In the genomic region with DNA sequence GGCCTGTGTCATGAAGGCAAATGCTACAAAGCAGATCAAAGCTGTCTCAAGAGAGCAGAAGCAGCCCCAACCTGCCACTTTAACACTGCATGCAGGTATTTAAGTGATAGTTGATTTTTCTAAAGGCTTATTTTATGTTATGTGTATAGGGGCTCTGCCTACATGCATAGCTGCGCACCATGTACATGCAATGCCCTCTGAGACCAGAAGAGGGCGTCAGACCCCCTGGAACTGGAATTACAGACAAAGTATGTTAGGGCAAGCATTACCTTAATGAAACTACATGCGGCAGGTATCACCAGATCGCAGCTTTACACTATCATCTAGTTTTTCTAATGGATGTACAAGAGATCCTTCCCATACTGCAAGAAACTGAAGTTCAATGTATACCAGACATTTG, we compare ENCODE assay signal across 9 mouse cellular contexts. TPM values are rescaled to one million over a fixed set of nuclear protein-coding genes. Genes with fewer than 3 reads are reported as not detected.
DNase-seq lines count a peak whose midpoint lies in the region; ATAC-seq and TF ChIP-seq lines count a peak whose summit lies in the region.
"Had no signal": no experiment of that assay in that cellular context is flagged by ENCODE, and none has a peak within 500 bp of the region (broad histone marks: within the 10 kb centered on the region; RNA-seq: fewer than 3 reads in every experiment).

No protein-coding gene starts in this region.

- no peaks in the 10 kb centered on the region for H3K9me3 ChIP-seq in heart, postnatal 0 days (replicated peaks; ENCODE audit: control insufficient read depth, low read length)
- H3K9me3 ChIP-seq in heart, embryonic 12.5 days (replicated peaks) = no peaks in the 10 kb centered on the region
- no peaks in the 10 kb centered on the region for H3K9me3 ChIP-seq in embryonic facial prominence, embryonic 14.5 days (ENCODE audit: control insufficient read depth, low read length)
- H3K9me3 ChIP-seq: limb, embryonic 12.5 days had no signal

- ATAC-seq in heart, postnatal 0 days (ENCODE audit: insufficient read depth, low read depth) = no peak
- ATAC-seq in heart, embryonic 12.5 days (ENCODE audit: insufficient number of reproducible peaks, low FRiP score) = no peak
- ATAC-seq in embryonic facial prominence, embryonic 14.5 days (ENCODE audit: low read depth) = no peak
- no peak for ATAC-seq in activated CD4-positive, CD25-positive, alpha-beta regulatory T cell, adult 4 months

- no peak overlapping the region for H3K4me3 ChIP-seq in heart, postnatal 0 days (ENCODE audit: low read depth, low read length)
- no peak overlapping the region for H3K4me3 ChIP-seq in heart, embryonic 12.5 days
- H3K4me3 ChIP-seq in embryonic facial prominence, embryonic 14.5 days (ENCODE audit: low read depth, low read length) = no peak overlapping the region
- H3K4me3 ChIP-seq: limb, embryonic 12.5 days had no signal

- peaks cover 73% of the 10 kb centered on the region for H3K36me3 ChIP-seq in heart, postnatal 0 days (replicated peaks; ENCODE audit: control insufficient read depth, insufficient read depth, low read length)
- H3K36me3 ChIP-seq in heart, embryonic 12.5 days = peaks cover 71% of the 10 kb centered on the region
- H3K36me3 ChIP-seq in embryonic facial prominence, embryonic 14.5 days (ENCODE audit: control insufficient read depth, insufficient read depth, low read length) = peaks cover 91% of the 10 kb centered on the region

- no peaks in the 10 kb centered on the region for H3K4me1 ChIP-seq in heart, postnatal 0 days (ENCODE audit: control insufficient read depth, insufficient read depth)
- 0 out of 2 replicates have a peak, but pooled peaks cover 9% of the 10 kb centered on the region for H3K4me1 ChIP-seq in heart, embryonic 12.5 days (replicated peaks)
- no peaks in the 10 kb centered on the region for H3K4me1 ChIP-seq in embryonic facial prominence, embryonic 14.5 days (ENCODE audit: control insufficient read depth, insufficient read depth, low read length)
- H3K4me1 ChIP-seq: limb, embryonic 12.5 days had no signal

- no peak overlapping the region for H3K9ac ChIP-seq in heart, postnatal 0 days (replicated peaks; ENCODE audit: low read depth, low read length)
- H3K9ac ChIP-seq in heart, embryonic 12.5 days = no peak overlapping the region
- no peak overlapping the region for H3K9ac ChIP-seq in embryonic facial prominence, embryonic 14.5 days (ENCODE audit: low read depth, low read length)
- H3K9ac ChIP-seq: limb, embryonic 12.5 days had no signal

- WGBS in heart, postnatal 0 days = 70% methylated on average over 4 of the region's 4 CpGs
- 71% methylated on average over 4 of the region's 4 CpGs for WGBS in heart, embryonic 12.5 days
- WGBS in embryonic facial prominence, embryonic 14.5 days = 69% methylated on average over 4 of the region's 4 CpGs

- peak; percentile 58 for TF ChIP-seq CTCF in heart, postnatal 0 days (IDR thresholded peaks at IDR 0.05; ENCODE audit: low read depth)

- DNase-seq in heart, postnatal 0 days (ENCODE audit: low spot score) = no peak
- DNase-seq in ovary, postnatal 36 days (ENCODE audit: low spot score) = peak; percentile 25
- DNase-seq in ovary, postnatal 10 days (ENCODE audit: low spot score) = no peak
- peak; percentile 52 for DNase-seq in adrenal gland, adult 2 months
- DNase-seq in embryonic facial prominence, embryonic 14.5 days (ENCODE audit: low spot score) = peak; percentile 5
- peak; percentile 26 to 47 for DNase-seq in lung, postnatal 4 days

- TF ChIP-seq EP300 in heart, postnatal 0 days (IDR thresholded peaks at IDR 0.05; ENCODE audit: low read depth) = no peak

- H3K27me3 ChIP-seq in heart, postnatal 0 days (ENCODE audit: control insufficient read depth, insufficient read depth, low read length) = no peaks in the 10 kb centered on the region
- H3K27me3 ChIP-seq in heart, embryonic 12.5 days (replicated peaks) = no peaks in the 10 kb centered on the region
- no peaks in the 10 kb centered on the region for H3K27me3 ChIP-seq in embryonic facial prominence, embryonic 14.5 days (replicated peaks; ENCODE audit: control insufficient read depth, insufficient read depth, low read length)
- H3K27me3 ChIP-seq: limb, embryonic 12.5 days had no signal

- H3K4me2 ChIP-seq in heart, postnatal 0 days (ENCODE audit: low read depth, low read length) = no peak overlapping the region
- H3K4me2 ChIP-seq in heart, embryonic 12.5 days = no peak overlapping the region
- H3K4me2 ChIP-seq in embryonic facial prominence, embryonic 14.5 days (ENCODE audit: low read depth, low read length) = no peak overlapping the region
- H3K4me2 ChIP-seq: limb, embryonic 12.5 days had no signal

- no peak overlapping the region for H3K27ac ChIP-seq in heart, postnatal 0 days (ENCODE audit: low read depth)
- no peak overlapping the region for H3K27ac ChIP-seq in heart, embryonic 12.5 days (ENCODE audit: poor library complexity, severe bottlenecking)
- no peak overlapping the region for H3K27ac ChIP-seq in embryonic facial prominence, embryonic 14.5 days (replicated peaks; ENCODE audit: low read depth, low read length)
- H3K27ac ChIP-seq: limb, embryonic 12.5 days had no signal

RNA-seq across cellular contexts. Expression of a gene that starts 27.9 kb away (rescaled TPM):
- 23.3 and 25.2 TPM in 2 replicates for total RNA-seq in heart, postnatal 0 days (2014; rRNA removed; ENCODE audit: low replicate concordance)
- polyA plus RNA-seq in heart, postnatal 0 days (2015; fragmentation: Nextera tagmentation; extraction: Ambion mirVana) = 17.1 and 17.7 TPM in 2 replicates
- 38.7 and 40.4 TPM in 2 replicates for polyA plus RNA-seq in heart, embryonic 12.5 days (2016; fragmentation: Nextera tagmentation; extraction: Ambion mirVana)
- total RNA-seq in adrenal gland, adult 2 months (2021) = 10 to 100 TPM; 37.5 to 50.4 TPM
- polyA plus RNA-seq in adrenal gland, adult 2 months (2012; rRNA removed) = 40.3 and 47.6 TPM in 2 replicates
- 33.1 and 34.0 TPM in 2 replicates for polyA plus RNA-seq in embryonic facial prominence, embryonic 14.5 days (2014; fragmentation: Nextera tagmentation; extraction: Ambion mirVana)
- 10 to 100 TPM; 28.7 to 30.4 TPM for polyA plus RNA-seq in activated CD4-positive, CD25-positive, alpha-beta regulatory T cell, adult 4 months (2017; shearing (Covaris generic))

Comparison
In these comparisons a context has a peak if more than half of its experiments do, and no peak if none do; other contexts are left out.
1. DNase-seq: peak in ovary, postnatal 36 days (single experiment), adrenal gland, adult 2 months (single experiment), embryonic facial prominence, embryonic 14.5 days (single experiment) and lung, postnatal 4 days (2 of 2); none in heart, postnatal 0 days (single experiment) and ovary, postnatal 10 days (single experiment).